16 mouse cellular contexts compared by ENCODE assay signal in the genomic region with DNA sequence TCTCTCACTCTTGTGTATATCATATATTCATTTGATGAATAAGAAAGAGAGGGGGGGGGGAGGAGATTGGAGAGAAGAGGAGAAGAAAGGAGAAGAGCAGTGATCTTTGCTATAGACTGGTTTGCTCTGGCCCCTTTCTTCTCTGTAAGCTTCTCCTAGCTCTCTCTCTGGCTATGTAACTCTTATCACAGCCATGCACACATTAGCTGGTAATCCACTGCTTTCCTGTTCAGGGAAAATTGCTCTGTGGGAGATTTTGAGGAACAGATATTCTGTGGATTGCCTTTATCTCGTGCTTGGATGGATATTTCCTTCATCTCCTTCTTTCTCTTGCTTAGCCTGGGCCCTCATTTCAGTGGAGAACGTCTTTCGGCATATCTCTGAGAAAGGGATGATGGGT.
"Had no signal": no experiment of that assay in that cellular context is flagged by ENCODE, and none has a peak within 500 bp of the region (broad histone marks: within the 10 kb centered on the region; RNA-seq: fewer than 3 reads in every experiment).

No protein-coding gene starts in this region.

- ATAC-seq: midbrain, embryonic 13.5 days; midbrain, embryonic 15.5 days had no signal

- H3K9ac ChIP-seq: liver, embryonic 14.5 days; lung, embryonic 14.5 days; midbrain, embryonic 13.5 days; midbrain, embryonic 15.5 days; neural tube, embryonic 12.5 days; stomach, embryonic 15.5 days had no signal

- H3K36me3 ChIP-seq: midbrain, embryonic 10.5 days; midbrain, embryonic 13.5 days; midbrain, embryonic 15.5 days; neural tube, embryonic 12.5 days; stomach, embryonic 15.5 days had no signal

- H3K4me2 ChIP-seq: lung, embryonic 14.5 days; midbrain, embryonic 13.5 days; midbrain, embryonic 15.5 days; neural tube, embryonic 12.5 days; stomach, embryonic 15.5 days had no signal

- H3K27me3 ChIP-seq: midbrain, embryonic 13.5 days; midbrain, embryonic 15.5 days; neural tube, embryonic 12.5 days; stomach, embryonic 15.5 days had no signal

- H3K27ac ChIP-seq: liver, embryonic 14.5 days; macrophage; midbrain, embryonic 10.5 days; midbrain, embryonic 13.5 days; midbrain, embryonic 15.5 days; neural tube, embryonic 12.5 days; stomach, embryonic 15.5 days; stomach, postnatal 0 days had no signal

- DNase-seq: lung, adult 18-20 months; lung, embryonic 14.5 days; lung, postnatal 14 days; lung, postnatal 36 days; right cerebral cortex, postnatal 14 days; thymus, adult 2 months; thymus, postnatal 25 days; thymus, postnatal 4 days had no signal

- H3K4me1 ChIP-seq: midbrain, embryonic 10.5 days; midbrain, embryonic 13.5 days; midbrain, embryonic 15.5 days; neural tube, embryonic 12.5 days; stomach, embryonic 15.5 days had no signal

- H3K9me3 ChIP-seq: midbrain, embryonic 10.5 days; midbrain, embryonic 13.5 days; midbrain, embryonic 15.5 days; neural tube, embryonic 12.5 days; stomach, embryonic 15.5 days had no signal

- H3K4me3 ChIP-seq: midbrain, embryonic 10.5 days; midbrain, embryonic 13.5 days; midbrain, embryonic 15.5 days; neural tube, embryonic 12.5 days; stomach, embryonic 15.5 days had no signal
